Comparison of ENCODE assay signal across 12 mouse cellular contexts in genomic region chr11:50269163-50269562, GRCm38 (mm10). TPM values are rescaled to one million over a fixed set of nuclear protein-coding genes. Genes with fewer than 3 reads are reported as not detected.
DNase-seq lines count a peak whose midpoint lies in the region; ATAC-seq and TF ChIP-seq lines count a peak whose summit lies in the region.
"Had no signal": no experiment of that assay in that cellular context is flagged by ENCODE, and none has a peak within 500 bp of the region (broad histone marks: within the 10 kb centered on the region; RNA-seq: fewer than 3 reads in every experiment).

No protein-coding gene starts in this region.

- peak; percentile 35 for DNase-seq in embryonic facial prominence, embryonic 11.5 days (ENCODE audit: low spot score)
- DNase-seq in embryonic facial prominence, embryonic 10.5 days (ENCODE audit: low spot score): no peak
- no peak for DNase-seq in liver, embryonic 14.5 days (ENCODE audit: low read depth in 3 of 3, low spot score in 3 of 3)
- no peak for DNase-seq in liver, embryonic 11.5 days (ENCODE audit: low spot score)
- peak; percentile 32 for DNase-seq in brain, embryonic 14.5 days (ENCODE audit: low read depth)
- DNase-seq in neural tube, embryonic 10.5 days (ENCODE audit: extremely low spot score, low spot score): no peak
- DNase-seq in cerebellum, adult 11 months: no peak

- no peak overlapping the region for H3K4me3 ChIP-seq in embryonic facial prominence, embryonic 11.5 days (ENCODE audit: low read depth, low read length)
- H3K4me3 ChIP-seq in embryonic facial prominence, embryonic 10.5 days: no peak overlapping the region
- no peak overlapping the region for H3K4me3 ChIP-seq in liver, embryonic 14.5 days (ENCODE audit: insufficient read depth in 1 of 2, low read depth in 2 of 2, low read length in 2 of 2)
- no peak overlapping the region for H3K4me3 ChIP-seq in liver, embryonic 11.5 days (ENCODE audit: low read depth, low read length)
- H3K4me3 ChIP-seq in small intestine, adult 2 months (ENCODE audit: low read depth, low read length): no peak overlapping the region
- H3K4me3 ChIP-seq: embryonic facial prominence, embryonic 12.5 days; heart, embryonic 13.5 days; limb, embryonic 13.5 days; neural tube, embryonic 13.5 days had no signal

- 67% methylated on average over 2 of the region's 2 CpGs for WGBS in embryonic facial prominence, embryonic 11.5 days
- 82% methylated on average over 2 of the region's 2 CpGs for WGBS in embryonic facial prominence, embryonic 10.5 days
- 60% methylated on average over 2 of the region's 2 CpGs for WGBS in liver, embryonic 14.5 days (ENCODE audit: insufficient replicate concordance)
- WGBS in liver, embryonic 11.5 days: 77% methylated on average over 2 of the region's 2 CpGs
- 83% methylated on average over 2 of the region's 2 CpGs for WGBS in small intestine, adult 2 months

- no peaks in the 10 kb centered on the region for H3K4me1 ChIP-seq in embryonic facial prominence, embryonic 11.5 days (ENCODE audit: control insufficient read depth, insufficient read depth, low read length)
- no peaks in the 10 kb centered on the region for H3K4me1 ChIP-seq in embryonic facial prominence, embryonic 10.5 days
- no peaks in the 10 kb centered on the region for H3K4me1 ChIP-seq in liver, embryonic 14.5 days (replicated peaks; ENCODE audit: control insufficient read depth in 2 of 2, insufficient read depth in 2 of 2, low read length in 1 of 2)
- H3K4me1 ChIP-seq in liver, embryonic 11.5 days (replicated peaks; ENCODE audit: control insufficient read depth, insufficient read depth, low read length): no peaks in the 10 kb centered on the region
- no peaks in the 10 kb centered on the region; the same call in 1 of the 2 replicates for H3K4me1 ChIP-seq in small intestine, adult 2 months (ENCODE audit: control insufficient read depth, insufficient read depth, insufficient read length, low read length)
- H3K4me1 ChIP-seq: embryonic facial prominence, embryonic 12.5 days; limb, embryonic 13.5 days had no signal

- no peak overlapping the region for H3K9ac ChIP-seq in embryonic facial prominence, embryonic 11.5 days (replicated peaks; ENCODE audit: low read length)
- H3K9ac ChIP-seq in liver, embryonic 14.5 days (replicated peaks): no peak overlapping the region
- no peak overlapping the region for H3K9ac ChIP-seq in liver, embryonic 11.5 days (ENCODE audit: low read depth, low read length)
- H3K9ac ChIP-seq: embryonic facial prominence, embryonic 12.5 days; heart, embryonic 13.5 days; limb, embryonic 13.5 days; neural tube, embryonic 13.5 days had no signal

- peak; percentile 61; the same call in 1 of the 2 replicates for TF ChIP-seq CTCF in liver, embryonic 14.5 days (IDR thresholded peaks at IDR 0.05; ENCODE audit: low read depth)
- peak; percentile 47; the same call in 1 of the 2 replicates for TF ChIP-seq CTCF in brain, embryonic 14.5 days (IDR thresholded peaks at IDR 0.05; ENCODE audit: borderline replicate concordance, extremely low read depth, insufficient read depth, insufficient read length)
- peak; percentile 27; the same call in 1 of the 2 replicates for TF ChIP-seq CTCF in small intestine, adult 2 months (IDR thresholded peaks at IDR 0.05; ENCODE audit: extremely low read depth, insufficient read length, insufficient replicate concordance, low read depth, low read length)

- TF ChIP-seq EP300 in liver, embryonic 14.5 days (IDR thresholded peaks at IDR 0.05; ENCODE audit: low read depth): no peak

- H3K36me3 ChIP-seq in embryonic facial prominence, embryonic 11.5 days (replicated peaks; ENCODE audit: control insufficient read depth, insufficient read depth, low read depth, low read length): peaks cover 2% of the 10 kb centered on the region
- peaks cover 76% of the 10 kb centered on the region for H3K36me3 ChIP-seq in embryonic facial prominence, embryonic 10.5 days (replicated peaks)
- H3K36me3 ChIP-seq in liver, embryonic 14.5 days (replicated peaks; ENCODE audit: control insufficient read depth, insufficient read depth, low read depth): peaks cover 11% of the 10 kb centered on the region
- H3K36me3 ChIP-seq in liver, embryonic 11.5 days (ENCODE audit: control insufficient read depth, insufficient read depth, low read length): peaks cover 8% of the 10 kb centered on the region
- H3K36me3 ChIP-seq in small intestine, adult 2 months (ENCODE audit: control insufficient read depth, insufficient read depth, low read length): peaks cover 20% of the 10 kb centered on the region

- no peak overlapping the region for H3K4me2 ChIP-seq in embryonic facial prominence, embryonic 11.5 days (ENCODE audit: low read depth, low read length)
- H3K4me2 ChIP-seq in liver, embryonic 14.5 days (ENCODE audit: low read depth): no peak overlapping the region
- H3K4me2 ChIP-seq in liver, embryonic 11.5 days: no peak overlapping the region
- H3K4me2 ChIP-seq: embryonic facial prominence, embryonic 12.5 days; heart, embryonic 13.5 days; limb, embryonic 13.5 days; neural tube, embryonic 13.5 days had no signal

- ATAC-seq in embryonic facial prominence, embryonic 11.5 days (replicated peaks; ENCODE audit: insufficient number of reproducible peaks, low FRiP score, low TSS enrichment, low read depth): no peak
- ATAC-seq in liver, embryonic 14.5 days (ENCODE audit: insufficient read depth): no peak
- no peak for ATAC-seq in liver, embryonic 11.5 days (replicated peaks; ENCODE audit: low FRiP score)

- H3K9me3 ChIP-seq in embryonic facial prominence, embryonic 11.5 days (replicated peaks; ENCODE audit: control insufficient read depth, low read length): no peaks in the 10 kb centered on the region
- H3K9me3 ChIP-seq in embryonic facial prominence, embryonic 10.5 days: no peaks in the 10 kb centered on the region
- H3K9me3 ChIP-seq in liver, embryonic 14.5 days (ENCODE audit: control insufficient read depth, low read length): no peaks in the 10 kb centered on the region
- no peaks in the 10 kb centered on the region for H3K9me3 ChIP-seq in liver, embryonic 11.5 days (ENCODE audit: control insufficient read depth, low read length)
- H3K9me3 ChIP-seq: embryonic facial prominence, embryonic 12.5 days; heart, embryonic 13.5 days; limb, embryonic 13.5 days; neural tube, embryonic 13.5 days had no signal

- no peaks in the 10 kb centered on the region for H3K27me3 ChIP-seq in embryonic facial prominence, embryonic 11.5 days (ENCODE audit: control insufficient read depth, insufficient read depth, low read length)
- H3K27me3 ChIP-seq in embryonic facial prominence, embryonic 10.5 days (replicated peaks; ENCODE audit: low read depth, poor library complexity, severe bottlenecking): no peaks in the 10 kb centered on the region
- no peaks in the 10 kb centered on the region for H3K27me3 ChIP-seq in liver, embryonic 14.5 days (ENCODE audit: control insufficient read depth, insufficient read depth, low read length)
- H3K27me3 ChIP-seq in liver, embryonic 11.5 days (replicated peaks; ENCODE audit: control insufficient read depth, insufficient read depth, low read length): no peaks in the 10 kb centered on the region
- H3K27me3 ChIP-seq in small intestine, adult 2 months (ENCODE audit: control insufficient read depth, insufficient read depth, low read length): no peaks in the 10 kb centered on the region
- H3K27me3 ChIP-seq: embryonic facial prominence, embryonic 12.5 days; heart, embryonic 13.5 days; limb, embryonic 13.5 days; neural tube, embryonic 13.5 days had no signal

- TF ChIP-seq POLR2A in brain, embryonic 14.5 days (IDR thresholded peaks at IDR 0.05; ENCODE audit: borderline replicate concordance, extremely low read depth, insufficient read depth, insufficient read length, poor library complexity, severe bottlenecking): no peak
- TF ChIP-seq POLR2A in small intestine, adult 2 months (IDR thresholded peaks at IDR 0.05; ENCODE audit: low read depth, low read length): no peak

- no peak overlapping the region for H3K27ac ChIP-seq in embryonic facial prominence, embryonic 11.5 days (replicated peaks; ENCODE audit: low read depth, low read length)
- no peak overlapping the region for H3K27ac ChIP-seq in embryonic facial prominence, embryonic 10.5 days (replicated peaks)
- no peak overlapping the region for H3K27ac ChIP-seq in liver, embryonic 14.5 days
- no peak overlapping the region for H3K27ac ChIP-seq in liver, embryonic 11.5 days (ENCODE audit: low read depth, low read length)
- no peak overlapping the region for H3K27ac ChIP-seq in small intestine, adult 2 months (ENCODE audit: insufficient read depth, low read depth, low read length)
- H3K27ac ChIP-seq: embryonic facial prominence, embryonic 12.5 days; heart, embryonic 13.5 days; limb, embryonic 13.5 days; neural tube, embryonic 13.5 days had no signal

RNA-seq across cellular contexts. Expression of gene Maml1, which starts 22.9 kb away (rescaled TPM):
- 10.8 and 11.9 TPM in 2 replicates for polyA plus RNA-seq in embryonic facial prominence, embryonic 11.5 days (2014; fragmentation: Nextera tagmentation; extraction: Ambion mirVana)
- 6.7 and 7.2 TPM in 2 replicates for polyA plus RNA-seq in embryonic facial prominence, embryonic 10.5 days (2016; fragmentation: Nextera tagmentation; extraction: Ambion mirVana)
- polyA plus RNA-seq in liver, embryonic 14.5 days (2012; rRNA removed): 3.3 and 3.4 TPM in 2 replicates
- 1.9 and 2.5 TPM in 2 replicates for polyA plus RNA-seq in liver, embryonic 14.5 days (2014; fragmentation: Nextera tagmentation; extraction: Ambion mirVana)
- 4.4 and 5.6 TPM in 2 replicates for polyA plus RNA-seq in liver, embryonic 11.5 days (2014; fragmentation: Nextera tagmentation; extraction: Ambion mirVana)
- polyA plus RNA-seq in brain, embryonic 14.5 days (2012; rRNA removed): 13.7 and 16.4 TPM in 2 replicates
- 7.5 and 12.6 TPM in 2 replicates for polyA plus RNA-seq in small intestine, adult 2 months (2012; rRNA removed)

RNA-seq across cellular contexts. Expression of gene Ltc4s, which starts 30.7 kb away (rescaled TPM):
- 0.36 and 0.57 TPM in 2 replicates for polyA plus RNA-seq in embryonic facial prominence, embryonic 11.5 days (2014; fragmentation: Nextera tagmentation; extraction: Ambion mirVana)
- polyA plus RNA-seq in embryonic facial prominence, embryonic 10.5 days (2016; fragmentation: Nextera tagmentation; extraction: Ambion mirVana): 0.75 and 1.4 TPM in 2 replicates
- 0.54 and 0.81 TPM in 2 replicates for polyA plus RNA-seq in liver, embryonic 14.5 days (2012; rRNA removed)
- polyA plus RNA-seq in liver, embryonic 14.5 days (2014; fragmentation: Nextera tagmentation; extraction: Ambion mirVana): 0.61 and 0.83 TPM in 2 replicates
- 0.82 and 2.6 TPM in 2 replicates for polyA plus RNA-seq in liver, embryonic 11.5 days (2014; fragmentation: Nextera tagmentation; extraction: Ambion mirVana)
- 3.5 and 4.5 TPM in 2 replicates for polyA plus RNA-seq in brain, embryonic 14.5 days (2012; rRNA removed)
- polyA plus RNA-seq in small intestine, adult 2 months (2012; rRNA removed): 44.3 and 51.3 TPM in 2 replicates

RNA-seq across cellular contexts. Expression of gene Canx, which starts 56.3 kb away (rescaled TPM):
- polyA plus RNA-seq in embryonic facial prominence, embryonic 11.5 days (2014; fragmentation: Nextera tagmentation; extraction: Ambion mirVana): 247 and 265 TPM in 2 replicates
- polyA plus RNA-seq in embryonic facial prominence, embryonic 10.5 days (2016; fragmentation: Nextera tagmentation; extraction: Ambion mirVana): 318 and 328 TPM in 2 replicates
- polyA plus RNA-seq in liver, embryonic 14.5 days (2012; rRNA removed): 55.3 and 91.6 TPM in 2 replicates
- 136 and 143 TPM in 2 replicates for polyA plus RNA-seq in liver, embryonic 14.5 days (2014; fragmentation: Nextera tagmentation; extraction: Ambion mirVana)
- polyA plus RNA-seq in liver, embryonic 11.5 days (2014; fragmentation: Nextera tagmentation; extraction: Ambion mirVana): 267 and 285 TPM in 2 replicates
- 111 and 173 TPM in 2 replicates for polyA plus RNA-seq in brain, embryonic 14.5 days (2012; rRNA removed)
- 12.0 and 31.9 TPM in 2 replicates for polyA plus RNA-seq in small intestine, adult 2 months (2012; rRNA removed)

RNA-seq across cellular contexts. Expression of gene Mgat4b, which starts 58.5 kb away (rescaled TPM):
- 19.5 and 21.1 TPM in 2 replicates for polyA plus RNA-seq in embryonic facial prominence, embryonic 11.5 days (2014; fragmentation: Nextera tagmentation; extraction: Ambion mirVana)
- 22.6 and 23.5 TPM in 2 replicates for polyA plus RNA-seq in embryonic facial prominence, embryonic 10.5 days (2016; fragmentation: Nextera tagmentation; extraction: Ambion mirVana)
- polyA plus RNA-seq in liver, embryonic 14.5 days (2012; rRNA removed): 14.8 and 16.6 TPM in 2 replicates
- polyA plus RNA-seq in liver, embryonic 14.5 days (2014; fragmentation: Nextera tagmentation; extraction: Ambion mirVana): 5.7 and 9.5 TPM in 2 replicates
- polyA plus RNA-seq in liver, embryonic 11.5 days (2014; fragmentation: Nextera tagmentation; extraction: Ambion mirVana): 22.3 and 25.4 TPM in 2 replicates
- polyA plus RNA-seq in brain, embryonic 14.5 days (2012; rRNA removed): 78.9 and 97.1 TPM in 2 replicates
- polyA plus RNA-seq in small intestine, adult 2 months (2012; rRNA removed): 116 and 171 TPM in 2 replicates

RNA-seq across cellular contexts. Expression of gene Sqstm1, which starts 58.5 kb away (rescaled TPM):
- polyA plus RNA-seq in embryonic facial prominence, embryonic 11.5 days (2014; fragmentation: Nextera tagmentation; extraction: Ambion mirVana): 135 and 142 TPM in 2 replicates
- polyA plus RNA-seq in embryonic facial prominence, embryonic 10.5 days (2016; fragmentation: Nextera tagmentation; extraction: Ambion mirVana): 130 and 131 TPM in 2 replicates
- 36.8 and 43.7 TPM in 2 replicates for polyA plus RNA-seq in liver, embryonic 14.5 days (2012; rRNA removed)
- polyA plus RNA-seq in liver, embryonic 14.5 days (2014; fragmentation: Nextera tagmentation; extraction: Ambion mirVana): 103 and 117 TPM in 2 replicates
- polyA plus RNA-seq in liver, embryonic 11.5 days (2014; fragmentation: Nextera tagmentation; extraction: Ambion mirVana): 176 and 177 TPM in 2 replicates
- 171 and 203 TPM in 2 replicates for polyA plus RNA-seq in brain, embryonic 14.5 days (2012; rRNA removed)
- polyA plus RNA-seq in small intestine, adult 2 months (2012; rRNA removed): 89.1 and 171 TPM in 2 replicates

Comparison
In these comparisons a context has a peak if more than half of its experiments do, and no peak if none do; other contexts are left out.
1. DNase-seq: peak in embryonic facial prominence, embryonic 11.5 days (single experiment) and brain, embryonic 14.5 days (single experiment); none in embryonic facial prominence, embryonic 10.5 days (single experiment), liver, embryonic 14.5 days (0 of 3), liver, embryonic 11.5 days (single experiment), neural tube, embryonic 10.5 days (single experiment) and cerebellum, adult 11 months (single experiment).
2. Peak in every context shown above with its lines, with median percentiles within 50 percentile points of each other: CTCF ChIP-seq.